Mouse (Mus musculus): Measurements from ENCODE around the gene Sgk1. TPM values are rescaled to one million over a fixed set of nuclear protein-coding genes. Genes with fewer than 3 reads are reported as not detected.
A peak's percentile ranks its signal among the peaks of the same experiment; 100 is the strongest.

Sgk1 gene
- 16.3 and 18.3 TPM in 2 replicates for polyA plus RNA-seq (2015; fragmentation: Nextera tagmentation; extraction: Ambion mirVana)

GRCm38 (mm10) chr10:21882184-21883081 lies at the start of gene Sgk1:
TSS of gene Sgk1 (plus strand) at chr10:21882184.
- WGBS = under 1% methylated on average over 36 of the region's 36 CpGs
- Histone ChIP-seq H3K4me2 (peak within 1 kb of the TSS; percentile 70), H3K27me3 (no peaks in the 10 kb centered on the region; the same call in 1 of the 2 replicates), H3K9me3 (replicated peaks) (no peaks in the 10 kb centered on the region), H3K27ac (peak within 1 kb of the TSS; percentile 73), H3K4me1 (peaks cover 22% of the 10 kb centered on the region), H3K9ac (peak within 1 kb of the TSS; percentile 68), H3K36me3 (ENCODE audit: poor library complexity, severe bottlenecking) (no peaks in the 10 kb centered on the region), H3K4me3 (peak within 1 kb of the TSS; percentile 47)
- ATAC-seq = peak; percentile 89

- Histone ChIP-seq H3K27ac (no peak overlapping the region), H3K9ac (no peak overlapping the region), H3K9me3 (replicated peaks) (no peaks in the 10 kb centered on the region), H3K4me3 (no peak overlapping the region), H3K36me3 (ENCODE audit: poor library complexity, severe bottlenecking) (no peaks in the 10 kb centered on the region), H3K27me3 (no peaks in the 10 kb centered on the region), H3K4me2 (no peak overlapping the region), H3K4me1 (peaks cover 14% of the 10 kb centered on the region)
- 71% methylated on average over 2 of the region's 2 CpGs for WGBS
- ATAC-seq = no peak
Observed at GRCm38 (mm10) chr10:21832282-21832681, 49.7 kb upstream of the Sgk1 start.

DNA sequence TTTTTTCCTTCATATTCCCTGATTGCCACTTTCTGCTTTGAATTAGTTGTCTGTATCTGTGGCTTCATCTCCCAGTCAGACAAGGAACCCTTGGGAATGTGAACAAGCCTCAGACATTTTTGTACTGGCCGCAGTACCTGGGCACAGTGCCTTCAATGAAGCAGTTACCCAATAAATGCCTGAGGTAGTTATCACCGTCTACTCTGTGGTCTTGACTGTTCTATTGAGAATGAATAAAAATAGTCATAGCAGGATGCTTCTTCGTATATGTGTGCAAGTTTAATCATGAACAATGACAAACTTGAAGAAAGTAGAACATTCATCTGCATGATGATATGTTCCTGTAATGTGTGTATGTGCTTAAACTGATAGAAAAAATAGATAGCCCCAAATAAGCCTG lies 48.2 kb upstream of the Sgk1 start:
- Histone ChIP-seq H3K27me3 (no peaks in the 10 kb centered on the region), H3K4me2 (no peak overlapping the region), H3K27ac (no peak overlapping the region), H3K9me3 (replicated peaks) (no peaks in the 10 kb centered on the region), H3K4me1 (peaks cover 9% of the 10 kb centered on the region), H3K9ac (no peak overlapping the region), H3K36me3 (ENCODE audit: poor library complexity, severe bottlenecking) (no peaks in the 10 kb centered on the region), H3K4me3 (no peak overlapping the region)
- 92% methylated on average over 3 of the region's 3 CpGs for WGBS
- no peak for ATAC-seq

DNA sequence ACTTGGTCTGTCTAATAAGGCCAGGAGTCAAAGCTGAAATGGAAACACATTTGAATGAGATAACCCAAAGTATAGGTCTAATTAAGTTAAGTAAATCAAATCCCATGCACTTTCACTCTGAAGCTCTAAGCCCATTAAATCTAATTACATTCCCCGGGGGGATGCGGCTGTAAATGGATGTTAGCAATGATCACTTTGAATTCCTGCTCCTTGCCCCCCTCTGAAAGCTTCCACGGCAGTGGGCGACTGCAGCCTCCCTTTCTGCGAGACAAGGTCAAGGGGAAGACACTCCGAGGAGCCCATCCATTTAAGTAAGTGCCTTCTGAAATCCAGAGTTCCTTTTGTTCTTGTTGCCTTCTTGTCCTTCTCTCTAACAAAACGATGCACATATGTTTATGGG lies 46.9 kb upstream of the Sgk1 start:
- H3K4me2 ChIP-seq = no peak overlapping the region
- no peaks in the 10 kb centered on the region for H3K9me3 ChIP-seq (replicated peaks)
- no peaks in the 10 kb centered on the region for H3K27me3 ChIP-seq
- H3K4me1 ChIP-seq = no peaks in the 10 kb centered on the region
- no peaks in the 10 kb centered on the region for H3K36me3 ChIP-seq (ENCODE audit: poor library complexity, severe bottlenecking)
- H3K4me3 ChIP-seq = no peak overlapping the region
- no peak for ATAC-seq
- 36% methylated on average over 7 of the region's 7 CpGs for WGBS
- H3K27ac ChIP-seq = no peak overlapping the region
- no peak overlapping the region for H3K9ac ChIP-seq

DNA sequence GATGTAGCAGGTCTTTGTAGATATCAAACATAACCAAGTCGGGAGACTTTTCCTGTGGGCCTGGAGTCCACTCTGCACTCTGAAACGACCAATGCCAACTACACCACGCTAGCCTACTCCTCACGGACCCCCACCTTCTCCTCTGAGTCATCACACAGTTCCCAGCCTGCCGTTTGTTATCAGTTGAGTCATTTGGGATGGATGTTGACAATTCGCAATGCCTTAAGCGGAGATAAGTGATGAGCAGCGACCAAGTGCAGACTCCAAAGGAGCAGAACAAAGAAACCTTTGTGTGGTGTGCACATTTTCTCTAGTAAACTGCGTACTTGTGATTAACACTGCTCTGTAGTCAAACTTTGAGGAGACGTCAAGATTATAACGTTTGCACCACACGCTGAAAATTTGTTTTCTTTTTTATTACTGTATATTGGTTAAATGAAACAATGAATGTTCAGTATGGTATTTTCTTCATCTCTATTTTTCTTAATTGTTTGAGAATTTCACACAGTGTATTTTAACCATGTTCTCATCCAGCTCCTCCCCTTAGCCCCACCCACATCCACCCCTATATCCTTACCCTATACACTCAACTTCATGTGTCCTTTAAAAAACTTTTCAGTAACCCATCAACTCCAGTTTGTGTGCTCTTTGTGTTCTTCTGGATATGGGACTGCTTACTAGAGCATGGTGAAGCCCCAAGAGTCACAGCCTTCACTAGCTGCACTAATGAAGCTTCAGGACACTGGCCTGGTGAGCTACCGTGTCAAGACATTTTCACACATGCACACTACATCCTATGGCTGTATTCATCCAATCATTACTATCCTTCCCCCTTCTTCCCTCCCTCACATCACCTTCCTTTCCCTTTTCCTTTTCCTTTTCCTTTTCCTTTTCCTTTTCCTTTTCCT lies 42.5 kb upstream of the Sgk1 start:
- no peaks in the 10 kb centered on the region for H3K27me3 ChIP-seq
- no peaks in the 10 kb centered on the region for H3K36me3 ChIP-seq (ENCODE audit: poor library complexity, severe bottlenecking)
- H3K9me3 ChIP-seq (replicated peaks) = no peaks in the 10 kb centered on the region

GRCm38 (mm10) chr10:21843326-21843725 lies 38.7 kb upstream of the Sgk1 start:
- no peaks in the 10 kb centered on the region for H3K9me3 ChIP-seq (replicated peaks)
- H3K27me3 ChIP-seq = no peaks in the 10 kb centered on the region
- no peak overlapping the region for H3K4me2 ChIP-seq
- 88% methylated on average over 6 of the region's 6 CpGs for WGBS
- no peak overlapping the region for H3K27ac ChIP-seq
- no peak overlapping the region for H3K4me3 ChIP-seq
- no peaks in the 10 kb centered on the region for H3K4me1 ChIP-seq
- H3K36me3 ChIP-seq (ENCODE audit: poor library complexity, severe bottlenecking) = no peaks in the 10 kb centered on the region
- ATAC-seq = no peak
- H3K9ac ChIP-seq = no peak overlapping the region

More for the DNA sequence above, 42.5 kb upstream of the Sgk1 start:
- Histone ChIP-seq H3K4me2 (no peak overlapping the region), H3K9ac (no peak overlapping the region), H3K27ac (no peak overlapping the region), H3K4me3 (no peak overlapping the region), H3K4me1 (no peaks in the 10 kb centered on the region)
- ATAC-seq = no peak
- WGBS = 80% methylated on average over 13 of the region's 13 CpGs

- no peak overlapping the region for H3K27ac ChIP-seq
- no peaks in the 10 kb centered on the region for H3K27me3 ChIP-seq
- no peaks in the 10 kb centered on the region for H3K36me3 ChIP-seq (ENCODE audit: poor library complexity, severe bottlenecking)
- H3K9me3 ChIP-seq (replicated peaks) = no peaks in the 10 kb centered on the region
- H3K4me1 ChIP-seq = no peaks in the 10 kb centered on the region
- no peak overlapping the region for H3K9ac ChIP-seq
- no peak for ATAC-seq
- no peak overlapping the region for H3K4me3 ChIP-seq
- WGBS = 91% methylated on average over 8 of the region's 8 CpGs
- no peak overlapping the region for H3K4me2 ChIP-seq
Observed at GRCm38 (mm10) chr10:21843861-21844260, 38.1 kb upstream of the Sgk1 start.

DNA sequence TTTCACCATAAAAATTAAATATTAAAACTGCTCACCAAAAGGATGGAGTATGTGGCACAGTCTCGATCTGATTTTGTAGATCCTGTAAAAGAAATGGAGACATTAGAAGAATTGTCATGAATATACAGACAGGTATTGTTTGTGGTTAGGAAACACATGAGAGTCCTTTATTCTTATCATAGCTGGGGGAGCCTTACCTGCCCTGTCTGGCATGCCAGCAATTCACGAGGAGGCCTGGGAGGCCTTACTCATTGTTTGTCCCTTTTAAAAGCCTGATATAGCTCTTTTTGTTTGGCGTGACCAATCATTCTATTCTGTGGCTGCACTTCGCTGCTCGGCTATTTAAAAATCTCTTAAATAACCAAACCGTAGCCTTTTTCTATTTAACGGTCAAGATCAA lies 37.6 kb upstream of the Sgk1 start:
- no peaks in the 10 kb centered on the region for H3K9me3 ChIP-seq (replicated peaks)
- H3K4me3 ChIP-seq = no peak overlapping the region
- no peak overlapping the region for H3K27ac ChIP-seq
- ATAC-seq = no peak
- WGBS = 48% methylated on average over 7 of the region's 7 CpGs
- H3K9ac ChIP-seq = no peak overlapping the region
- H3K36me3 ChIP-seq (ENCODE audit: poor library complexity, severe bottlenecking) = no peaks in the 10 kb centered on the region
- H3K4me2 ChIP-seq = no peak overlapping the region
- H3K27me3 ChIP-seq = no peaks in the 10 kb centered on the region
- no peaks in the 10 kb centered on the region for H3K4me1 ChIP-seq

DNA sequence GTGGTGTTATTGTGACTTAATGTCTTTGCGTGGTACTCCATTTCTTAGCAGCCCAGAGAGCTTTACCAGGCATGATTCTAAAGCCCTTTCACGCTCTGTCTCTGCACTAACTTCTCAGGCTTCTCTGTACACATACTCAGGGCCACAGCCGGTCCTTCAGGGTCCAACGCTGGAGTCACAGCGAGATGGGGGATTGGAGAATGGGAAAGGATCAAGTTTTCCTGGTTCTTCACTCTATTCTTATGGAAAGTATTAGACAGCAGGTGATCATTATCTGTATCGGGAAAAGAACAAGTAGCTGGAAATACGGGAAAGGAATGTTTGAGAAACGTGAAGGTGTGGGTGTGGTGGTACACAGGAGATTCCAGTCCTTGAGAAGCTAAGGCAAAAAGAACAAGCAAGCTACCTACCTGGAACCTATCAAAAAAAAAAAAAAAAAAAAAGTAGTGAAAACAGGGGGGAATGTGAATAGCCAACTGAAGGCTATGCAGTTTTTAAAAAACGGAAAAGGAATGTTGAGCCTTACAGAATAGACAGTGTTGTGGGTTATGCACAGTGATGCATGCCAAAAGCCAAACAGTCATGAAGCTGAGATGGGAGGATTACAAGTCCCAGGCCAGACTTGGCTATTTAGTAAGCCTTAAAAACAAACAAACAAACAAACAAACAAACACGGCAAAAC lies 36.2 kb upstream of the Sgk1 start:
- H3K4me3 ChIP-seq = no peak overlapping the region
- H3K9ac ChIP-seq = no peak overlapping the region
- WGBS = 78% methylated on average over 10 of the region's 10 CpGs

DNA sequence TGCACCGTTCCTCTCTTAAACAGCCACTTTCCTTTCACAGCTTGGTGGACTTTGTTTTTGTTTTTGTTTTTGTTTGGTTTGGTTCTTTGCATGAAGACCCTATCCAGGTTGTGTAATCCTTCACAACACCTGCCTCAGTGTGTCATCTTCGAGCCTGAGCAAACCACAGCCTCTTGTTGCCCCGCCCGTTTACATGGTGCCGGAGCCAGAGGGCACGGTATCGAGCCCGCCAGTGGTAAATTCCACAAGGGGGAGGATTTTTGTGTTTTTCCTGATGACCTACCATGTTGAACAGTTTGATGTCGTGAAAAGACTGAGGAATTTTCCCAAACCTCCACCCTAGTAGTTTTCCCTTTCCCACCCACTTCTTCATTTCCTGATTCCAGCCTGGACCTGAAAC lies 35.6 kb upstream of the Sgk1 start:
- H3K27me3 ChIP-seq = no peaks in the 10 kb centered on the region
- no peaks in the 10 kb centered on the region for H3K4me1 ChIP-seq
- no peaks in the 10 kb centered on the region for H3K9me3 ChIP-seq (replicated peaks)
- WGBS = 94% methylated on average over 9 of the region's 9 CpGs
- no peaks in the 10 kb centered on the region for H3K36me3 ChIP-seq (ENCODE audit: poor library complexity, severe bottlenecking)
- no peak overlapping the region for H3K27ac ChIP-seq
- H3K4me3 ChIP-seq = no peak overlapping the region
- ATAC-seq = no peak
- no peak overlapping the region for H3K9ac ChIP-seq
- no peak overlapping the region for H3K4me2 ChIP-seq

More for the DNA sequence above, 36.2 kb upstream of the Sgk1 start:
- Histone ChIP-seq H3K4me1 (no peaks in the 10 kb centered on the region), H3K27ac (no peak overlapping the region), H3K4me2 (no peak overlapping the region), H3K36me3 (ENCODE audit: poor library complexity, severe bottlenecking) (no peaks in the 10 kb centered on the region), H3K27me3 (no peaks in the 10 kb centered on the region), H3K9me3 (replicated peaks) (no peaks in the 10 kb centered on the region)
- ATAC-seq = no peak

DNA sequence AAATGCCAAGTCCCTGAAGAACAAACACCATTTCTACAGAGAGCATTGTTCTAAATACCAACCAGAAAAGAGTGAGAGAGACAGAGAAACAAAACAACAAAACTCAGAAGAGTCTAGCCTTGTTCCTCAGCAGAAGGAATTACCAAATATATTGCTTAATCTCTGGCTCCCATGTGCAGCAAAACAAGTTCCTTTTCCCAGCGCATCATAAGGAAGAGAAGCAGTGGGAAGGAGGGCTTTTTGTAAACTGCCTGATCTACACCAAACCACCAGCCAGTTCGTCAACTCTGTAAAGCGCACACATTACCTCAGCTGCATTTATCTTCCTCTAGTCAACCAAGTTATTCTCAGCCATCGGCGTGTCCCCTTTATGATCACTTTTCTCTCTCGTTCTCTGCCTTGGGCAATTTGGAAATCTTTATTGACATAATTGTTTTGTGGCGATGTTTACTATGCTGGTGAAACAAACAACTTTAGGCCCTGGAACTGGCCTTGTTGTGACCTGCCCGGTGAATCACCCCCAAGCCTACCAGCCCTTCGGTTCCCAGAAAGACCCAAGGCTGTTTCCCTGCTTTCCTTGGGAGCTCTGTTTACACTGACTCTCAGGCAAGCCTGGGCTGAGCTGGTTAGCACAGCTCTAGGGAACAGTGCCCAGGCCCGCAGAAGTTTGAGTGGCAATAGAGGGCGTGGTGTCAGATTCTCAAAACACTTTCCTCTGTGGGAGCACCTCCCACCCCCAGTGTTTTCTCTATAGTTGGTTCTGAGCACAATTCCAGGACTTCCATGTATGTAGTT lies 34.8 kb upstream of the Sgk1 start:
- H3K27me3 ChIP-seq = no peaks in the 10 kb centered on the region
- no peaks in the 10 kb centered on the region for H3K9me3 ChIP-seq (replicated peaks)

More for the DNA sequence above, 34.8 kb upstream of the Sgk1 start:
- Histone ChIP-seq H3K9ac (no peak overlapping the region), H3K4me1 (no peaks in the 10 kb centered on the region), H3K27ac (no peak overlapping the region), H3K4me3 (no peak overlapping the region), H3K36me3 (ENCODE audit: poor library complexity, severe bottlenecking) (no peaks in the 10 kb centered on the region), H3K4me2 (no peak overlapping the region)
- ATAC-seq = no peak
- 87% methylated on average over 11 of the region's 11 CpGs for WGBS
